Mouse (Mus musculus) erythroblast, embryonic 14.5 days (primary cell): ENCODE measurements around the gene Mkln1.

ENCODE experiments used
- GATA1 ChIP-seq: IDR thresholded peaks from 2 replicates; pipeline ENCODE4 v1.6.1; 2012; ENCODE audit warnings: low read length, inconsistent platforms, mixed read lengths
- TAL1 ChIP-seq: IDR thresholded peaks from 3 replicates; pipeline ENCODE4 v1.6.1; 2012; ENCODE audit warnings: low read length, inconsistent platforms, mixed read lengths

DNA sequence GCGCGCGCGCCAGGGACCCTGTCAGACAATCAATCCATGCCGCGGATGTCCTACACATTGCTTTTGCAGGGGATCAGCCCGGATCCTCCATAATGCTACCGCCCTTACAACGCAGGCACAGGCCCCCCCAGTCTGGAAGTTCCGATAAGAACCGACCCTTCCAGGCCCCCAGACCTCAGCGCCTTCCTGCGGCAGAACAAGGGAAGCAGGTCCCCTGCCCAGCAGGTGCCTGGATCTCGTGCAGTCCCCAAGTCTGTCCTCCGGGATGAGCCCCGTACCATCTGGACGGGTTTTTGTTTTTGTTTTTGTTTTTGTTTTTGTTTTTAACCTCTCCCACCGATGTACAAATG lies 165.6 kb downstream of the Mkln1 start:
- no peak for TF ChIP-seq GATA1
- TF ChIP-seq TAL1, result no peak
